Mouse (Mus musculus) limb, embryonic 10.5 days (tissue): ENCODE measurements at regions not wholly inside any gene's neighbourhood (a gene's known extent, or its start where the extent isn't known, plus 50 kb on each side); places are given as distances from the start of the nearest gene placed in this dataset.
A peak's percentile ranks its signal among the peaks of the same experiment; 100 is the strongest.

Source experiments
- DNase-seq: peaks from one replicate; pipeline ENCODE4 v3.0.0-alpha.2; 2017; ENCODE audit warnings: low spot score
- H3K27ac ChIP-seq: fragments of 300-500 bp; sonication (generic); 2 replicates; pipeline ENCODE4 v1.5.1; 2016; ENCODE audit warnings: mild to moderate bottlenecking
- H3K27me3 ChIP-seq: fragments of 300-500 bp; sonication (generic); 2 replicates; pipeline ENCODE4 v1.6.1; 2016; ENCODE audit warnings: low read depth, mild to moderate bottlenecking; ENCODE audit not compliant: poor library complexity, severe bottlenecking
- H3K36me3 ChIP-seq: fragments of 300-500 bp; sonication (generic); 2 replicates; pipeline ENCODE4 v1.6.1; 2016; ENCODE audit warnings: mild to moderate bottlenecking, moderate library complexity
- H3K4me1 ChIP-seq: fragments of 300-500 bp; sonication (generic); 2 replicates; pipeline ENCODE4 v1.6.1; 2016
- H3K4me3 ChIP-seq: fragments of 300-500 bp; sonication (generic); 2 replicates; pipeline ENCODE4 v1.5.1; 2016; ENCODE audit warnings: mild to moderate bottlenecking, moderate library complexity
- H3K9me3 ChIP-seq: fragments of 300-500 bp; sonication (generic); replicated peaks from 2 replicates; pipeline ENCODE4 v1.6.1; 2016; ENCODE audit warnings: mild to moderate bottlenecking
- WGBS: fragments of 180-500 bp; shearing (Covaris S2); methylation state at CpG from one replicate; pipeline ENCODE4 v1.1.7; 2016; 5-methylcytosine and 5-hydroxymethylcytosine counted together

DNA sequence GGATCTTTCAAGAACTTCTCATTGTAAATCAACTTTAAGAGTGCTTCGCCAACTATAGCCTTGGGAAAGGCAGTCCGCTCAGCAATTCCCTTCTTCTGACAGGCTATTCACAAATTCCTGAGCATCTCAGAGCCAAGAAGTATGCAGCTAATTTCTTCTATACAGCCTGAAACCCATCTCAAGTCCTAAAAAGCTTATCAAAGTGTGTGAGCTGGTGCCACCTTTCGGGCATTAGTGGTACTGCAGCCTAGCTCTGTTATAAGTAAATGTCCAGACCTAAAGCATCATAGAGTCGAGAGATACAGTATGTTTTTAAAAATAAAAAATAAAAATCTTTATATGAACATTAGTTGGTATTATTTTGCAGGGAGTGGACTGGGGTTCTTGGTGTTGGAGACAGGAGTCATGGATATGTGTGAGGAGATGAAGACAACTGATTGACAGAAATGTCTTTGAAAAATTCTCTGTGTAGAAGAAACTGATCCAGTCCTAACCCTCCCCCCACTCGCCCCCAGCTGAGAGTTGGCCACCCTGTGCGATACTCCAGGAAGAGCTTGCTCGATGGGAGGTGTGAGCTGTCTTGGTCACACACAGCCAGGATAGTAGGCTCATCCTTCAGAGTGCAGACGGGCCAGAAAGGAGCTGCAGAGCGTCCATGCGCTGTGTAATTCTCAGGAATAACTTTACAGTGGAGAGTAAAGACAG lies 56.4 kb downstream of the Bod1 start:
- Histone ChIP-seq H3K27me3 (no peaks in the 10 kb centered on the region), H3K4me3 (no peak overlapping the region), H3K9me3 (no peaks in the 10 kb centered on the region), H3K36me3 (no peaks in the 10 kb centered on the region), H3K4me1 (no peaks in the 10 kb centered on the region), H3K27ac (no peak overlapping the region)
- peak; percentile 75 for DNase-seq
- 62% methylated on average over 10 of the region's 10 CpGs for WGBS

DNA sequence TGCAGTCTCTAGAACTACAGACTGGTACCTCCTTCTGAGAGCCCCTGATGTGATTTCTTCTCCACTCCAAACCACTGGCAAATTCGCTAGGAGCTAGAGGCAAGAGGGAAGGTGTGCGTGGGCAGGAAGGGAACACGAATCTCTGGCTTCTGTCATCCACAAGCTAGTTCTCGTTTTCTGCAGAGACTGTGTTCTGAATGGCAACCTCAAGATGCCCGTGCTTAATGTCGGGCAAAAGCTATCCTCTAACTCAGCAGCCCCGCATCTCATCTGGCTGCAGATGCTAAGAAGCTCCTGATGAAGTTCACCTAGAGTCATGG lies 57.3 kb downstream of the Bod1 start:
- Histone ChIP-seq H3K4me3 (no peak overlapping the region), H3K36me3 (no peaks in the 10 kb centered on the region), H3K27ac (no peak overlapping the region), H3K9me3 (no peaks in the 10 kb centered on the region), H3K4me1 (no peaks in the 10 kb centered on the region), H3K27me3 (no peaks in the 10 kb centered on the region)
- WGBS: 77% methylated on average over 7 of the region's 7 CpGs
- DNase-seq: no peak

DNA sequence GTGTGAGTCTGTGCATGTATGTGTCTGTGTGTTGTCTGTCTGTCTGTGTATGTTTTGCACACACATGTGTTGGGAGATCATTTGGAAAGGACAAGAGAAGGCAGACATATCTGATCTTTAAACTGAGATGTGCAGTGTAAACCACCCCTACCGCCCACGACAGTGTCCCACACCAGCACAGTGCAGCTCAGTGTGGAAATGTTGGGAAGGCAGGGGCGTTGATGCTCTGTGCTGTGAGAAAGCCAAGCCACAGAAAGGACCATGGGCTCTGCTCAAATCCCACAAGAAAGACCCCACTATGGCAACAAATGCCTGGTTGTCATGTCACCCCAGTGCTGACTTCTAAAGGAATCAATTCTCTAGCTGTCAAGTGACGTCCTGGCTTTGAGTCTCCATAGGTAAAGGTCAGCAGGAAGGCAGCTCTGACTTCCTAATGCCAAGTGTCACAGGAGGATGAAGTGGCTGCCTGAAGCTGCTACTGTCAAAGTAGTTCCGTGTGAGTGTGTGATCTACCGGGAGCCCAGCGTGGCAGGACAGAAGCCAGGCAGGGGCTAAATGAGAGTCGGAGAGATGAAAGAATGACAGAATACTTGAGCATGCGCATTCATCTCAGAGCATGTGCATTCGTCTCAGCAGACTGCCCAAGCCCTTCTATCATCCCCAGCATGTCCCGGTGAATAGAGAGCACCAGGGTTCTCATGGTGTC lies 57.8 kb downstream of the Bod1 start:
- Histone ChIP-seq H3K9me3 (no peaks in the 10 kb centered on the region), H3K27ac (no peak overlapping the region), H3K4me3 (no peak overlapping the region), H3K36me3 (no peaks in the 10 kb centered on the region), H3K4me1 (no peaks in the 10 kb centered on the region), H3K27me3 (no peaks in the 10 kb centered on the region)
- no peak for DNase-seq
- WGBS: 65% methylated on average over 11 of the region's 11 CpGs

DNA sequence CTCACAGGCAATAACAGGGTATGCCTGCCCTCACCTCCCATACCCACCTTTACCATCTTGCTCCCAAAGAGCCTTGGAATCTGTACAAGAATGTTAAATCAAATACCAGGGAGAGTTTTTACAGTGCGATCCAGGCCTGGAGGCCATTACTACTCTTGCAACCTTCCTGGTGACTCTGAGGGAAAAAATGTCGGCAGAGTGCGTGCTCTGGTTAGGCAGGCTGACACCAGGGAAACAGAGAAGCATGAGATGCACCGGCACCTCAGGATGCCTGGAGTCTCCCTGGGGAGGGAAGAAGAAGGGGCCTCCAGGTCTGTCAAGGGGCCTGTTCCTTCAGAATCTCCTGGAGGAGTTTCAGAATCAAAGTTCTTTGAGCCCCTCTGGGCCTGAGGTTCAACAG lies 63.2 kb downstream of the Bod1 start:
- DNase-seq: peak; percentile 26
- H3K9me3 ChIP-seq: no peaks in the 10 kb centered on the region
- WGBS: 91% methylated on average over 4 of the region's 4 CpGs
- H3K27me3 ChIP-seq: no peaks in the 10 kb centered on the region
- H3K4me3 ChIP-seq: no peak overlapping the region
- no peak overlapping the region for H3K27ac ChIP-seq
- H3K4me1 ChIP-seq: no peaks in the 10 kb centered on the region
- no peaks in the 10 kb centered on the region for H3K36me3 ChIP-seq

DNA sequence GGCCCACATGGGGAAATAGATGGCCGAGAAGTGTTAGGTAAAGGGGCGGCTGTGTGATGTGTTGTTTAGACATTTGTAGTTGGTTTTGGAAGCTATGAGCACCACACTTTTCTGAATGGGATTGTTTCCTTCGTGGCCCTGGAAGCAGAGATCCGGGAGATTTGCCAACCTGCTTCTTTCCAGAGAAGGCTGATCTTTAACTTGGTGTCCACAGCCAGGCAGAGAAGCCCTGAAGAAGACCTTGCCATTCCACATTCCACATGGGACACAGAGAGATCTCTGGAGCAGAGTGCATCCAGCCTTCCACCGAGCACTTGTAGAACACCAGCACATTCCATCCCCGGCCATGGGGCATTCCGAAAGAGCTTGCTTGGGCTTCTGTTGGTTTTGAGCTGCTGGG lies 70.2 kb downstream of the Bod1 start:
- no peaks in the 10 kb centered on the region for H3K27me3 ChIP-seq
- 88% methylated on average over 7 of the region's 7 CpGs for WGBS
- no peaks in the 10 kb centered on the region for H3K9me3 ChIP-seq
- H3K27ac ChIP-seq: no peak overlapping the region
- no peaks in the 10 kb centered on the region for H3K36me3 ChIP-seq
- no peaks in the 10 kb centered on the region for H3K4me1 ChIP-seq
- no peak for DNase-seq
- no peak overlapping the region for H3K4me3 ChIP-seq

DNA sequence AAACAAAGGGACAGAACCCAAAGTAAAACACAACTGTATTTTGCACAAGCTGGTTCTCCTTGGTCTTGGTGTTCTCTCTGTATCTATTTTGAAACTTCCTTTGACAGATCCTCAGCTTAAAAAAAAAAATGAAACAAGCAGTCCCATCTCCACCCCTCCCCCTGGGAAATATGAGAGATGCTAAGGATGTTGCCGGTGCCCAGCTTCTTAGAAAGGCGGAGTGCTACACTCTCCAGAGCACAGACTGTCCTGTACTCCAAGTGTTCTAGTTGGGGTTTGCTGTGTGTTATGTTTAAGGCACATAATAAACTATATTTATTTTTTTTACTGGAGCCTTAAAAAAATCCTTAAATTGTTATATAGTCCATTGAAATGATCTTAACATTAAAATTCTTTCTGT lies 78.1 kb downstream of the Bod1 start:
- Histone ChIP-seq H3K36me3 (no peaks in the 10 kb centered on the region), H3K4me1 (peaks cover 20% of the 10 kb centered on the region), H3K4me3 (no peak overlapping the region), H3K9me3 (no peaks in the 10 kb centered on the region), H3K27me3 (peaks cover 15% of the 10 kb centered on the region; the same call in 1 of the 2 replicates), H3K27ac (no peak overlapping the region)
- 95% methylated on average over 2 of the region's 2 CpGs for WGBS
- no peak for DNase-seq

DNA sequence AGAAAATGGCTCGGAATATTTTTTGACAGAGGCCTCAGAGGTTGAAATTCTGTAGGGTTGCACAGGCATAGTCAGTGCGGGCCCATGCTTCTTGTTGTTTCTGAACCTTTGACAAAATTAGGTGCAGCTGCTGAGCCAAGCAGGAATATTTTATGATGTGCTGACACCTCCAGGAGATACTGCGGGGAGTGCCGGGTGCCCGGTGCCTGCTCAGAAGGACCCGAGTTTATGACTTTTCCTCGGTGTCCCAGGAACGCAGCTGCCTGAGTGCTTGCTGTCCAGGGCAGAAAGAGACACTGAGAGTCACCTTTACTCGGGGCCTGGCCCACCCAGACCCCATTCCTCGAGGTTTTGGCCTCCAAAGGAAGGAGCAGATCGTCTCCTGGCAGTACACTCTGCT lies 79.6 kb downstream of the Bod1 start:
- H3K4me1 ChIP-seq: peaks cover 20% of the 10 kb centered on the region
- 34% methylated on average over 11 of the region's 11 CpGs for whole genome bisulfite sequencing
- no peaks in the 10 kb centered on the region for H3K9me3 ChIP-seq
- no peaks in the 10 kb centered on the region for H3K36me3 ChIP-seq
- peaks cover 15% of the 10 kb centered on the region; the same call in 1 of the 2 replicates for H3K27me3 ChIP-seq
- H3K4me3 ChIP-seq: no peak overlapping the region
- peak overlapping the region; percentile 31; the same call in 1 of the 2 replicates for H3K27ac ChIP-seq
- peak; percentile 46 for DNase-seq

DNA sequence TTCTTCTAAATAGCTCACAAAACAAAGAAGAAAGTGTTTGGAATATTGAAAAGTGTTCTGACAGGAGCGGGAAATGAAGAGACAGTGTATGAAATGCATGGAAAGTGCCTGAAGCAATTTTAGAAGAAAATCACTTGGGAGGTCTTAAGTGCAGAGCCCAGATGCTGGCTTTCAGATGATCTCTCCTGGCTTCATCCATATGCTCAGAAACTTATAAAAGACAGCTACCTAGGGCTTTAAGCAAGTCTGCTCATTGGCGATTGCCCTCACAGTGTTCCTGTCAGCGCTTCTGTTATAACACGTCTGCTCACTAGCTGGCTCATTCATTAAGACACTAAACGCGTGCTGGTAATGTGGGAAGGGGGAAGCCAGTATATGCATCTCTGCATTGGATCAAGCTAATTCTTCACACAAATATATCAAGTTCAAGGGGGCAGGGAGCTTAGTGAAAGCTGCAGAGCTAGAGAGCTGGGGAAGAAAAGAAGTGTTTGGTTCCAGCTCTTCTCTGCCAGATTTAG lies 80.6 kb downstream of the Bod1 start:
- Histone ChIP-seq H3K4me3 (no peak overlapping the region), H3K4me1 (peaks cover 20% of the 10 kb centered on the region)
- 53% methylated on average over 6 of the region's 6 CpGs for WGBS

DNA sequence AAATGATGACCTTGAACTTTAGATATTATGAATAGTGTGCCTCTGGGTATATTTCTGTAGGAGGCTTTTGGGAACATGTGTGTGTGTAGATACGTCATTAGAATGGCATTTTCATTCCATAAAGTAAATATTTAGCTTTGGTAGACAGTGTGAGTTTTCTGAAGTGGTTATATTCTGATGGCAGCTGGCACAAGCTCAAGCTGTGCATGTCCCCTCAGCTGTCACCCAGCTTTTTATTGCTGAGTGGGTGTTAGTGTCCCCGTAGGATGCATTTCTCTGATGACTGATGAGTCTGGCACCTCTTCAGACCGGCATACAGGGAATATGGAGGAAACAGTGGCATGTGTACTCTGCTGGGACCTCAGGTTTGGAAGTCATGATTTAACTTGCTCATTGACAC lies 96.7 kb downstream of the Bod1 start:
- no peaks in the 10 kb centered on the region for H3K27me3 ChIP-seq
- DNase-seq: no peak
- no peaks in the 10 kb centered on the region for H3K36me3 ChIP-seq
- H3K27ac ChIP-seq: no peak overlapping the region
- 76% methylated on average over 3 of the region's 3 CpGs for WGBS
- H3K4me3 ChIP-seq: no peak overlapping the region
- no peaks in the 10 kb centered on the region for H3K4me1 ChIP-seq
- no peaks in the 10 kb centered on the region for H3K9me3 ChIP-seq

More for the DNA sequence above, 80.6 kb downstream of the Bod1 start:
- H3K36me3 ChIP-seq: no peaks in the 10 kb centered on the region
- H3K27ac ChIP-seq: peak overlapping the region; percentile 31; the same call in 1 of the 2 replicates
- H3K27me3 ChIP-seq: peaks cover 15% of the 10 kb centered on the region; the same call in 1 of the 2 replicates
- H3K9me3 ChIP-seq: no peaks in the 10 kb centered on the region
- no peak for DNase-seq

DNA sequence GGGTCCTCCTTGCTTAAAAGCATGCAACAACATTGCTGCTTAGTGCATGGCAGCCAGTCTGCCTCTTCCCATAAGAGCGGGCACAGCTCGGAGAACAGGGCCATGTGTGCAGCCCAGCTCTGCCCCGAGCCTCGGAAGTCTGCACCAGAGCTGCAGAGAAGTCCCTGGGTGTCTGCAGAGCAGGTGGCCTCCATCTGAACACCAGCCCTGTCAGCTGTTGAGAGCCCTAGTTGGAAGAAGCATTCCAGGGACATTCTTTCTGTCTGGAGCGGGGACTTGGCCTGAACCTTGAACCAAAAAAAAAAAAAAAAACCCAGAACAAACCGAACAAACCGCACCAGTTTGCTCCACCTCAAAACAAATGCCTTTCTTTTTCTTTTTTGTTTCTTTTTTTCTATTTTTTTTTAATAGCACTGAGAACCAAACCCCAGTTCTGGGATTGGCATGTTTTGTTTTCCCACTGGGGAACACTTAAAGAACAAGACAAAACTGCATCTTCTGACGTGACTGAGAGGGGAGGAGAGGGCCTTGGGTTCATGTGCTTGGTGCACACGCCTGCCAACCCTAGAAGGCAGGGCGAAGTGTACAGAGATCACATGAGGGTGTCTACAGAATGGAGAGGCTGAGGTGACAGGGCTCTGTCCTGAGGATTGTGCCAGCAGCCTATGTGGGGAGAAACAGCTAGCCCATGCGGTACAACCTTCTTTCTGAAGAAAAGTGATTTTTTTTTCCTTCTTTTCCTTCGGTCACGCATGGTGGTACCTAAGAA lies 106.8 kb downstream of the Bod1 start:
- Histone ChIP-seq H3K27me3 (no peaks in the 10 kb centered on the region), H3K4me1 (peaks cover 6% of the 10 kb centered on the region; the same call in 1 of the 2 replicates), H3K4me3 (no peak overlapping the region), H3K9me3 (no peaks in the 10 kb centered on the region), H3K27ac (no peak overlapping the region), H3K36me3 (no peaks in the 10 kb centered on the region)
- no peak for DNase-seq
- 88% methylated on average over 13 of the region's 13 CpGs for WGBS

DNA sequence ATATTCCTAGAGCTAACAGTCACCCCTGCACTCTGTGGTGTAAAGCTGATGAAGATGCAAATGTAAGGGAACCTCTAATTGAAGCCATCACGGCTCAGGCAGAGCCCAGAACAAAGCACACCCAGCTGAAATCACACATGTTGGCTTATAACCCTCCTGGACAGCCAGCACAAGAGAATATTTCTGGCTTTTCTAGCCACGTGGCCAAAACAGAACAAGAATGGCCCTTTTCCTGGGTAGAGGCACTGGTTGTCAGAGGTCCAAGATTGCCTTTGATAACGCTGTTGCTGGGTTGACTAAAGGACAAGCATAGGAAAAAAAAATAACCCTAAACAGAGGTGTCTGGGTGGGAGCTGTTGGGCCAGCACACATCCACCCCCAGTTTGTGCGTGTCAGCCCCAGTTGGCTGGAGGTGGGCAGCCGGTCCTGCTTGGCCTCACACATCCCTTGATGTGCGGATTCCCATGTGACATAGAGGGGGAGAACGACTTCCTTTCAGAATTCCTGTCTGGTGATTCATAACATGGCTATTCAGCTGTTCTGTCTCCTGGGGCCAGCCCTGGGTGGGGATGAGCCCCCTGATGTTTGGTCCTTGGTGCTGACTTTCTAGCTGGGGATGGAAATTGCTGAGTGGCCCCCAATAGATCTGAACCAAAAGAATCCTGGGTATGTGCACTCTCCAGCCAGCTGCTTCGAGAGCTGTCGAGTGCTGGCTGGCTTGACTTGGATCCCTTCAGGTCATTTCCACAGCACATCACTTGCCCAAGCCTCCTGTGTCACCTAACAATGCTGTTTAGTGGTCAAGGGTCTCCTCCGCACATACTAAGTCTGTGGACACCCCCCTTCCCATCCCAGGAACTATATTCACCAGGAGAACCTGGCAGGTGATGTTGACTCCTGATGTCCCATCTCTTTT lies 107.6 kb downstream of the Bod1 start:
- Histone ChIP-seq H3K4me1 (peaks cover 6% of the 10 kb centered on the region; the same call in 1 of the 2 replicates), H3K9me3 (no peaks in the 10 kb centered on the region), H3K27me3 (no peaks in the 10 kb centered on the region), H3K27ac (no peak overlapping the region), H3K4me3 (no peak overlapping the region), H3K36me3 (no peaks in the 10 kb centered on the region)
- DNase-seq: no peak
- WGBS: 71% methylated on average over 10 of the region's 10 CpGs

DNA sequence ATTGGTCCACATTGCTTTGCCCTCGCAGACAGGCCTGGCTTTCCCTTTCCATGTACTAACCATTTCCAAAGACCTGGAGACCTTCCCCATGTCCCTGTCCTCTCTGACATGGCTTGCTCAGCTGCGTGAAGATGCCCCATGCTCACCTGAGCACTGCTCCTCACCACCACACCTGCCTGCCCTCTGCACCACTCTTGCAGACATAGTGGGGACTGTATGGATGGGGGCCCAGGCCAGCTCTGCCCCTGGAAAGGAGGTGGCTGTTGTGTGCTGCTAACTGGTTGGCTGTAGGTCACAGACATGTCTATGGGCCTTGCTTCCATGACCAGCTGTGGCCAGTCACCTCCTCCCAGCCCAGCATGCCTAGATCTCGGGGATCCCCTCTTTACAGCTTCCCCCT lies 108.7 kb downstream of the Bod1 start:
- WGBS: 91% methylated on average over 3 of the region's 3 CpGs
- Histone ChIP-seq H3K4me3 (no peak overlapping the region), H3K36me3 (no peaks in the 10 kb centered on the region), H3K4me1 (peaks cover 6% of the 10 kb centered on the region; the same call in 1 of the 2 replicates), H3K9me3 (no peaks in the 10 kb centered on the region), H3K27me3 (no peaks in the 10 kb centered on the region), H3K27ac (no peak overlapping the region)
- DNase-seq: no peak
